Mouse (Mus musculus) C2C12 (cell line): ENCODE measurements at regions not wholly inside any gene's neighbourhood (a gene's known extent, or its start where the extent isn't known, plus 50 kb on each side); places are given as distances from the start of the nearest gene placed in this dataset.

Experiments used
- CEBPB ChIP-seq: IDR thresholded peaks from one replicate; pipeline ENCODE4 v1.6.1; 2011; ENCODE audit warnings: low read depth, mild to moderate bottlenecking, control low read depth, moderate library complexity
- CTCF ChIP-seq: IDR thresholded peaks from one replicate; pipeline ENCODE4 v1.5.1; 2011; ENCODE audit not compliant: control insufficient read depth, insufficient read depth, insufficient read length
- FOSL1 ChIP-seq: IDR thresholded peaks from one replicate; pipeline ENCODE4 v1.8.0; 2011; ENCODE audit warnings: mild to moderate bottlenecking, low read length; ENCODE audit not compliant: poor library complexity, insufficient read depth, severe bottlenecking
- MAX ChIP-seq: IDR thresholded peaks from one replicate; pipeline ENCODE4 v1.6.1; 2011; ENCODE audit warnings: mild to moderate bottlenecking, control low read depth
- MYOD1 ChIP-seq: IDR thresholded peaks from one replicate; pipeline ENCODE4 v1.6.1; 2011; ENCODE audit warnings: low read depth; ENCODE audit not compliant: control insufficient read depth, insufficient read length
- MYOG ChIP-seq: IDR thresholded peaks from one replicate; pipeline ENCODE4 v1.6.1; 2011; ENCODE audit not compliant: control insufficient read depth, insufficient read length; ENCODE audit errors: extremely low read depth
- USF1 ChIP-seq: IDR thresholded peaks from one replicate; pipeline ENCODE4 v1.6.1; 2011; ENCODE audit warnings: low read depth, mild to moderate bottlenecking, control low read depth, moderate library complexity

DNA sequence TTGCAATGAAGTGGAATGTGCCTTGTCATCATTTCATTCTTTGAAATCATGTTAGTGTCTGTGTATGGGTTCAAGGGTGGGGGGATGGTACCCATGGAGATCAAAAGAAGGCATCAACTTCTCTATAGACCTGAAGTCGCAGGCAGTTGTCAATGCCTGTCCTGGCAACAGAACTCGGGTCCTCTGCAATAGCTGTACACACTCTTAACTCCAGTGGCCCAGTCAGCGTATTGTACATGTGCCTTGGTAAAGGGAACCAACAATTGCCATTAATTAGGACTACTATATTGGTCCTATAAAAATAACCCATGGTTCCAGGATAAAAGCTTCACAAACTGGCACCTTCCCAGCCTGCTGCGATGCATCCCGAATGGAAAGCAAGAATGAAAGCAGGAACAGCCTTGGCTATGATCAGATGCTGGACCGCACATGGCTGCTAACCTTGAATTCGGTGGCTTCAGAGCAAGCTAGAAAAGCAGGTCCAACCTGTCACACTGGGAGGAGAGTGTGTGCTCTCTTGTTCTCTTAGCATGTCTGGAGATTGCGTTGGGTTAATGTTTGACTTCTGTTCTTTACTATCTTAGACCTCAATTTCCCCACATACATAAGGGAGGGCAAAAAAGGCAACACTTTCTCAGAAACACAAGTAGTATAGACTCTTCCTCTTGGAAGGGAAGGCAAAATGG, 107.0 kb downstream of the Nufip1 start:
- no peak for TF ChIP-seq MAX
- TF ChIP-seq CTCF, result no peak
- no peak for TF ChIP-seq USF1
- no peak for TF ChIP-seq MYOG
- TF ChIP-seq CEBPB, result no peak
- TF ChIP-seq MYOD1, result no peak
- no peak for TF ChIP-seq FOSL1
